Mouse (Mus musculus): ENCODE results near the gene Rhox4d.
"Not testable (repeated sequence)": the region's sequence is repeated elsewhere in the genome, so short reads cannot be mapped to it uniquely, and the experiment has no call there.

DNA sequence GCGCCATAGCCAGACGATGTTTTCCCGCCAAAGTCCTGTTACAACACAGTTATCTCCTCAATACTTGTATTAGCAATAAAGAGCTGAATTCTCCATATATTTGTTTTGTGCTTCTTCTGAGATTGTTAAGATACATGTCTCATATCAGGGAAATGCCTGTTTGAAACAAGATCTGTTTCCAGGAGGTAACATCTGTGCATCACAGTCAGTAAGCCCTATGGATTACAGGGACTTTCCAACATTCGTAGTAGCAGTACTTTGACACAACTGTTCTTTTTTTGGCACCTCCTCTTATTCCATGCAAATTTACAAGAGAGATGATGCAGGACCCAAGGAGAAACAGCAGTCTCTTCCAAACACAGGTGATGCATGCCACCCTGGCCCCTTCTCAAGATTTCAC is 27.6 kb downstream of the Rhox4d start, which contains the start of gene Rhox3e:
- not testable (repeated sequence) for TF ChIP-seq CTCF, EP300 (IDR thresholded peaks at IDR 0.05)
